Mouse (Mus musculus) heart, postnatal 0 days (tissue): ENCODE results near the gene Depdc5.

Source experiments
- CTCF ChIP-seq: IDR thresholded peaks from 2 replicates; pipeline ENCODE4 v1.5.1; 2016; ENCODE audit warnings: antibody characterized with exemption, control low read depth, low read depth
- EP300 ChIP-seq: IDR thresholded peaks from 2 replicates; pipeline ENCODE4 v1.6.1; 2016; ENCODE audit warnings: antibody characterized with exemption, low read depth

DNA sequence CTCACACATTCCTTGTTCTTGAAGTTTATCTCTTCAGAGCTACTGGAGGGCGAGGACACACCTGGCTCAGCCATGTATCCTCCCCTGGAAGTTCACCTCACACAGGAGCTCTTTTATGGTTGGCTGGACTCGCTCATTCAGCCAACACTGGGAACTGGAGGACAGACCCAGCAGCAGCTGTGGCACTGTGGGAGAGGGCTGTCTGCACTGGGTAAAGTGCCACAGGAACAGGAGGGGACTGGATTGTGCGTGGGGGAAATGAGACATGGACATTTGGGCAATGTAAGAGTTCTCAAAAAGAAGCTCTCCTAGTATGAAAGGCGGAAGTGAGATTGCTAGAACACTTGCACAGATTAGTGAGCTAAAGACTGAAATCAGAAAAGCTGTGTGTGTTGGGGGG lies 132.3 kb downstream of the Depdc5 start:
- no peak for TF ChIP-seq EP300
- TF ChIP-seq CTCF = no peak
